Mouse (Mus musculus) left cerebral cortex, postnatal 10 days (tissue): ENCODE data around the gene Carm1. TPM values are rescaled to one million over a fixed set of nuclear protein-coding genes. Genes with fewer than 3 reads are reported as not detected.
A peak's percentile ranks its signal among the peaks of the same experiment; 100 is the strongest.
"Not testable (repeated sequence)": the region's sequence is repeated elsewhere in the genome, so short reads cannot be mapped to it uniquely, and the experiment has no call there.

ENCODE experiments used
- DNase-seq, 2 experiments: peaks; one replicate each; pipeline ENCODE4 v3.0.0; 2021 to 2022; ENCODE audit warnings: low spot score in 2 of 2, mixed read lengths in 1 of 2; ENCODE audit errors: extremely low spot score in 1 of 2
- intact Hi-C: fragments of 180-260 bp; cut with DNase I; formaldehyde crosslinking; loops from one replicate; pipeline ENCODE4 v1.15.1; 2025
- total RNA-seq, 2 experiments: library from RNA; stranded (reverse); gene quantifications; 2 replicates each; pipeline ENCODE4 v1.2.3; 2021

Carm1 gene
- total RNA-seq, 2 experiments from 2014 or later = 71.7 to 74.1 TPM

- DNase-seq = no peak
- intact Hi-C loops = no loop called here
Measured at GRCm38 (mm10) chr9:21527100-21527801, 19.4 kb upstream of the Carm1 start.

- intact Hi-C loops = no loop called here
- DNase-seq = no peak
Measured at GRCm38 (mm10) chr9:21527917-21528324, 18.8 kb upstream of the Carm1 start.

GRCm38 (mm10) chr9:21536501-21536900 is 10.2 kb upstream of the Carm1 start:
- no peak for DNase-seq
- intact Hi-C loops = no loop called here

- intact Hi-C loops = no loop called here
- no peak for DNase-seq
Measured at GRCm38 (mm10) chr9:21537009-21537408, 9.7 kb upstream of the Carm1 start.

- intact Hi-C loops = no loop called here
- DNase-seq = no peak
Measured at GRCm38 (mm10) chr9:21539981-21540753, 6.5 kb upstream of the Carm1 start.

- intact Hi-C loops, DNase-seq: not testable (repeated sequence)
Measured at GRCm38 (mm10) chr9:21542001-21542400, 4.7 kb upstream of the Carm1 start.

GRCm38 (mm10) chr9:21545351-21545915 is 1.3 kb upstream of the Carm1 start:
- intact Hi-C loops = no loop called here
- DNase-seq = no peak

- peak; percentile 98 to 99 for DNase-seq
- intact Hi-C loops = no loop called here
Measured at GRCm38 (mm10) chr9:21545916-21546788, 542 bp upstream of the Carm1 start.

- intact Hi-C loops = no loop called here
- peak; percentile 47 to 81 for DNase-seq
Measured at GRCm38 (mm10) chr9:21547075-21547941, 614 bp downstream of the Carm1 start.

- DNase-seq = peak in 1 of 2 experiments; percentile 27
- intact Hi-C loops = no loop called here
Measured at GRCm38 (mm10) chr9:21551049-21551448, 4.4 kb downstream of the Carm1 start.

- intact Hi-C loops = no loop called here
- no peak for DNase-seq
Measured at GRCm38 (mm10) chr9:21553607-21554273, 7.0 kb downstream of the Carm1 start.

GRCm38 (mm10) chr9:21555198-21555742 is 8.6 kb downstream of the Carm1 start:
- intact Hi-C loops = no loop called here
- DNase-seq = no peak

- intact Hi-C loops = no loop called here
- DNase-seq = no peak
Measured at GRCm38 (mm10) chr9:21556996-21557395, 10.3 kb downstream of the Carm1 start.

- no peak for DNase-seq
- intact Hi-C loops = no loop called here
Measured at GRCm38 (mm10) chr9:21557556-21557955, 10.9 kb downstream of the Carm1 start.

- DNase-seq = no peak
- intact Hi-C loops = no loop called here
Measured at GRCm38 (mm10) chr9:21558366-21558765, 11.7 kb downstream of the Carm1 start.

GRCm38 (mm10) chr9:21559151-21559550 is 12.5 kb downstream of the Carm1 start:
- intact Hi-C loops = no loop called here

GRCm38 (mm10) chr9:21564420-21564819 is 17.7 kb downstream of the Carm1 start:
- no peak for DNase-seq
- intact Hi-C loops = no loop called here

More at GRCm38 (mm10) chr9:21559151-21559550, 12.5 kb downstream of the Carm1 start:
- DNase-seq = no peak
